Mouse (Mus musculus) cerebellum, adult 8-10 months (tissue): ENCODE results near the gene Tenm2.

Experiments used
- DNase-seq: peaks from one replicate; pipeline ENCODE4 v3.0.0; 2022

The Tenm2 gene

GRCm38 (mm10) chr11:36560785-36561548 lies 674.8 kb downstream of the Tenm2 start:
- DNase-seq: no peak

- DNase-seq: peak; percentile 69
Observed at GRCm38 (mm10) chr11:36557316-36557715, 678.4 kb downstream of the Tenm2 start.

GRCm38 (mm10) chr11:36553286-36553685 lies 682.5 kb downstream of the Tenm2 start:
- DNase-seq: no peak

GRCm38 (mm10) chr11:36550649-36551048 lies 685.1 kb downstream of the Tenm2 start:
- DNase-seq: no peak

GRCm38 (mm10) chr11:36549398-36550139 lies 686.2 kb downstream of the Tenm2 start:
- no peak for DNase-seq

- DNase-seq: no peak
Observed at GRCm38 (mm10) chr11:36548139-36548538, 687.6 kb downstream of the Tenm2 start.

- no peak for DNase-seq
Observed at GRCm38 (mm10) chr11:36538144-36538543, 697.6 kb downstream of the Tenm2 start.

- DNase-seq: no peak
Observed at GRCm38 (mm10) chr11:36537573-36538133, 698.1 kb downstream of the Tenm2 start.

- DNase-seq: no peak
Observed at GRCm38 (mm10) chr11:36535591-36535990, 700.2 kb downstream of the Tenm2 start.

GRCm38 (mm10) chr11:36531614-36532013 lies 704.1 kb downstream of the Tenm2 start:
- no peak for DNase-seq

GRCm38 (mm10) chr11:36527509-36527908 lies 708.3 kb downstream of the Tenm2 start:
- DNase-seq: no peak

- DNase-seq: peak; percentile 80
Observed at GRCm38 (mm10) chr11:36526381-36526780, 709.4 kb downstream of the Tenm2 start.

GRCm38 (mm10) chr11:36512468-36512867 lies 723.3 kb downstream of the Tenm2 start:
- no peak for DNase-seq

GRCm38 (mm10) chr11:36508312-36508711 lies 727.5 kb downstream of the Tenm2 start:
- no peak for DNase-seq

GRCm38 (mm10) chr11:36494898-36495548 lies 740.7 kb downstream of the Tenm2 start:
- peak; percentile 9 for DNase-seq

GRCm38 (mm10) chr11:36492274-36492673 lies 743.5 kb downstream of the Tenm2 start:
- no peak for DNase-seq

GRCm38 (mm10) chr11:36490085-36490484 lies 745.7 kb downstream of the Tenm2 start:
- DNase-seq: peak; percentile 16

- DNase-seq: no peak
Observed at GRCm38 (mm10) chr11:36488666-36489065, 747.1 kb downstream of the Tenm2 start.

- DNase-seq: no peak
Observed at GRCm38 (mm10) chr11:36486092-36486491, 749.7 kb downstream of the Tenm2 start.

GRCm38 (mm10) chr11:36484466-36485069 lies 751.2 kb downstream of the Tenm2 start:
- no peak for DNase-seq

GRCm38 (mm10) chr11:36482136-36482535 lies 753.6 kb downstream of the Tenm2 start:
- DNase-seq: no peak

- DNase-seq: no peak
Observed at GRCm38 (mm10) chr11:36481524-36481923, 754.2 kb downstream of the Tenm2 start.

GRCm38 (mm10) chr11:36481086-36481485 lies 754.7 kb downstream of the Tenm2 start:
- no peak for DNase-seq
